Mouse (Mus musculus) limb, embryonic 14.5 days (tissue): ENCODE data around the gene Slc25a21. TPM values are rescaled to one million over a fixed set of nuclear protein-coding genes. Genes with fewer than 3 reads are reported as not detected.

Experiments
- ATAC-seq: fragments of 200-750 bp; cut with Nextera tagmentation; 2 replicates; pipeline ENCODE4 v1.8.0; 2017; ENCODE audit warnings: low read depth, moderate number of reproducible peaks, moderate TSS enrichment; ENCODE audit not compliant: low FRiP score
- DNase-seq: peaks from one replicate; pipeline ENCODE4 v3.0.0-alpha.2; 2015; ENCODE audit warnings: low spot score
- H3K27ac ChIP-seq: fragments of 300-500 bp; sonication (generic); replicated peaks from 2 replicates; pipeline ENCODE4 v1.5.1; 2014; ENCODE audit warnings: low read depth, mild to moderate bottlenecking, low read length, moderate library complexity, mixed read lengths
- H3K27me3 ChIP-seq: fragments of 300-500 bp; sonication (generic); 2 replicates; pipeline ENCODE4 v1.6.1; 2014; ENCODE audit warnings: low read length, mixed read lengths; ENCODE audit not compliant: control insufficient read depth, insufficient read depth
- H3K36me3 ChIP-seq: fragments of 300-500 bp; sonication (generic); 2 replicates; pipeline ENCODE4 v1.6.1; 2014; ENCODE audit warnings: mild to moderate bottlenecking, low read length, moderate library complexity, mixed read lengths; ENCODE audit not compliant: control insufficient read depth, insufficient read depth
- H3K4me1 ChIP-seq: fragments of 300-500 bp; sonication (generic); 2 replicates; pipeline ENCODE4 v1.6.1; 2014; ENCODE audit warnings: antibody characterized with exemption, low read length, mixed read lengths; ENCODE audit not compliant: control insufficient read depth, insufficient read depth
- H3K4me2 ChIP-seq: fragments of 300-500 bp; sonication (generic); replicated peaks from 2 replicates; pipeline ENCODE4 v1.6.1; 2014; ENCODE audit warnings: low read depth, mild to moderate bottlenecking, low read length, moderate library complexity; ENCODE audit not compliant: severe bottlenecking
- H3K4me3 ChIP-seq: fragments of 300-500 bp; sonication (generic); replicated peaks from 2 replicates; pipeline ENCODE4 v1.5.1; 2014; ENCODE audit warnings: low read length
- H3K9ac ChIP-seq: fragments of 300-500 bp; sonication (generic); 2 replicates; pipeline ENCODE4 v1.6.1; 2014; ENCODE audit warnings: mild to moderate bottlenecking, low read depth, low read length, moderate library complexity; ENCODE audit not compliant: severe bottlenecking
- H3K9me3 ChIP-seq: fragments of 300-500 bp; sonication (generic); 2 replicates; pipeline ENCODE4 v1.6.1; 2016; ENCODE audit warnings: low read length; ENCODE audit not compliant: control insufficient read depth
- POLR2A ChIP-seq: fragments of 200-500 bp; IDR thresholded peaks from 2 replicates; pipeline ENCODE4 v1.8.0; 2012; ENCODE audit warnings: inconsistent platforms, mild to moderate bottlenecking, moderate library complexity, borderline replicate concordance; ENCODE audit not compliant: insufficient read depth, insufficient read length; ENCODE audit errors: extremely low read depth
- WGBS: fragments of 180-500 bp; shearing (Covaris S2); extraction: QIAGEN DNeasy Blood & Tissue Kit; methylation state at CpG from one replicate; pipeline ENCODE4 v1.1.7; 2014; 5-methylcytosine and 5-hydroxymethylcytosine counted together
- polyA plus RNA-seq, 2 experiments: library from polyadenylated mRNA; depleted of rRNA in 1 of 2; stranded (reverse) in 1 of 2; unstranded in 1 of 2; fragments of >200 nt; fragmentation: Nextera tagmentation in 1 of 2; extraction: Ambion mirVana in 1 of 2; gene quantifications; 2 replicates each; pipeline versions ENCODE4 v1.2.1 to v1.2.3; 2012 to 2014

Gene Slc25a21
- polyA plus RNA-seq, 2 experiments: 0.24 to 0.45 TPM

DNA sequence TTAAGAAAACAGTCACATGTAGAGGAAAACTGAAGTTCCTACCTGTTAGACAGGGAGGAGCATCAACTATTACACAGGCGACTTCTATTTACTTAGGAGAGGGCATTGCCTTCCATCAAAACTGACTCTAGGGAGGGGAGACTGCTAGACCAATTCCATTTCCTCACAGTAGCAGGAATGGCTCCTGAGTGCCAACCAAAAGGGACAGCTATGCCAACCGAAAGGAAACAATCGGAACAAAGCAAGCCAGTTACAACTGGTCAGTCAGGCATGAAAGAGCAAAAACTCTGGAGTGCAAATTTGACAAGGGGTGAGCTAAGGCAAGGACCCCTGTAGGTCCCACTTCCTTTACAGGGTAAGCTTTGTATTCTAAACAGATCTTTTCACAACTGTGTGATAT is 319.5 kb downstream of the Slc25a21 start:
- Histone ChIP-seq H3K4me2 (no peak overlapping the region), H3K36me3 (no peaks in the 10 kb centered on the region), H3K27ac (no peak overlapping the region), H3K9me3 (no peaks in the 10 kb centered on the region), H3K4me1 (peaks cover 9% of the 10 kb centered on the region), H3K4me3 (no peak overlapping the region), H3K27me3 (no peaks in the 10 kb centered on the region), H3K9ac (no peak overlapping the region)
- no peak for TF ChIP-seq POLR2A
- DNase-seq (no peak), ATAC-seq (no peak)
- WGBS: 73% methylated on average over 3 of the region's 3 CpGs

DNA sequence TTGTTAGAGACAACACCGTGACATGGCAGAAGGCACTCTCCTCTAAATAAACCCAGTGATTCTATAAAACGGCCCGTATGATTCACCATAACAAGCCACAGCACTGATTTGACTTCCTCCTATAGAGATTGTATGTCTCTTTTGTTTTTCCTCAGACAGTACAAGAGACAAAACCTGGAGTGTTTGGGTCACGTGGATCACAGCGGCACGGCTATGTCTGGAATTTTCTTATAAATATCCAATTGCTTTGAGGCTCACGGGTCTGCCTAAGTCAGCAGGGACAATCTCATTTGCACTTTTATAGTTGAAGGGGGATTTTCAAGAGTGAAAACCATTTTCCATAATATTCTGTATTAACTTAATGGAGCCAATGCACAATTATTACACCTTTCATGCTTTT is 320.7 kb downstream of the Slc25a21 start:
- WGBS: 25% methylated on average over 7 of the region's 7 CpGs
- Histone ChIP-seq H3K4me1 (peaks cover 9% of the 10 kb centered on the region), H3K4me3 (no peak overlapping the region), H3K9ac (no peak overlapping the region), H3K4me2 (peak overlapping the region; percentile 15), H3K27ac (no peak overlapping the region), H3K9me3 (no peaks in the 10 kb centered on the region), H3K27me3 (no peaks in the 10 kb centered on the region), H3K36me3 (no peaks in the 10 kb centered on the region)
- peak; percentile 71 for ATAC-seq
- no peak for DNase-seq
- TF ChIP-seq POLR2A: no peak

DNA sequence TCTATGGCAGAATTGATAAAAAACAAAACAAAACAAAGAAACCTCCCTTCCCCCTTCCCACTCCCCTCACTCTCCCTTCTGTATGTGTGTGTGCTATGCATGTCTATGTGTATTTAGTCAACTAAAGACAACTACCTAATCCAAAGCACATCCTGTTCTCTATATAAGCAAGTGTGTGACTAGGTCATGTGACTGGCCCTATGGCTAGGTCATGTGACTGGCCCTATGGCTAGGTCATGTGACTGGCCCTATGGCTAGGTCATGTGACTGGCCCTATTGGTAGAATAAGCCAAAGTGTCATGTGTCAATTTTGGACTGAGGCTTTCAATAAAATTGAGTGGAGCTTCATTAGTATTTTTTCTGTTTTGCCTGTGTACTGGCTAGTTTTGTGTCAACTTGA is 324.1 kb downstream of the Slc25a21 start:
- ATAC-seq: no peak
- no peak for DNase-seq
- peaks cover 9% of the 10 kb centered on the region for H3K4me1 ChIP-seq
- H3K27me3 ChIP-seq: no peaks in the 10 kb centered on the region
- H3K9ac ChIP-seq: no peak overlapping the region
- no peak overlapping the region for H3K4me2 ChIP-seq
- TF ChIP-seq POLR2A: no peak
- H3K9me3 ChIP-seq: no peaks in the 10 kb centered on the region
- no peak overlapping the region for H3K27ac ChIP-seq
- H3K36me3 ChIP-seq: no peaks in the 10 kb centered on the region
- no peak overlapping the region for H3K4me3 ChIP-seq

DNA sequence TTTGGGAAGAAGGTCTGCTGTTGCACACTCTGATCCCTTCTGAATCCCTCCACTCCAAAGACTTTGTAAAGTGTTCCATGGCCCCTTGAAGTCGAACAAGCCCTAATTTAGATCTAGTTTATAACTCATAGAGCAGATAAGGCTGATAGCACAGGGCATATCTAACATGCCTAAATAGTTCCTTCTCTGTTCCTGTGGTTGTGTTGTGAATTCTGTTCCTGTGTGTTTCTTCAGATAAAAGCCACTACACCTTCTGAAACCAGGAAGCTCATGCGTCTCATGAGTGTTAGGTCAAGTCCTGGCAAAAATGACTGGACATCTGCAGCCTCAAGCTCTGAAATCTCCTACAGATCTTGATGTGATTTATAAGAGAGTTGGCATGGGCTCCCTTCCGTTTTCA is 326.7 kb downstream of the Slc25a21 start:
- Histone ChIP-seq H3K27me3 (no peaks in the 10 kb centered on the region), H3K9me3 (no peaks in the 10 kb centered on the region), H3K4me3 (no peak overlapping the region), H3K9ac (no peak overlapping the region), H3K27ac (no peak overlapping the region), H3K36me3 (no peaks in the 10 kb centered on the region), H3K4me2 (no peak overlapping the region), H3K4me1 (0 out of 2 replicates have a peak, but pooled peaks cover 3% of the 10 kb centered on the region)
- no peak for TF ChIP-seq POLR2A
- 75% methylated on average over 3 of the region's 3 CpGs for WGBS
- ATAC-seq: no peak
- DNase-seq: no peak

DNA sequence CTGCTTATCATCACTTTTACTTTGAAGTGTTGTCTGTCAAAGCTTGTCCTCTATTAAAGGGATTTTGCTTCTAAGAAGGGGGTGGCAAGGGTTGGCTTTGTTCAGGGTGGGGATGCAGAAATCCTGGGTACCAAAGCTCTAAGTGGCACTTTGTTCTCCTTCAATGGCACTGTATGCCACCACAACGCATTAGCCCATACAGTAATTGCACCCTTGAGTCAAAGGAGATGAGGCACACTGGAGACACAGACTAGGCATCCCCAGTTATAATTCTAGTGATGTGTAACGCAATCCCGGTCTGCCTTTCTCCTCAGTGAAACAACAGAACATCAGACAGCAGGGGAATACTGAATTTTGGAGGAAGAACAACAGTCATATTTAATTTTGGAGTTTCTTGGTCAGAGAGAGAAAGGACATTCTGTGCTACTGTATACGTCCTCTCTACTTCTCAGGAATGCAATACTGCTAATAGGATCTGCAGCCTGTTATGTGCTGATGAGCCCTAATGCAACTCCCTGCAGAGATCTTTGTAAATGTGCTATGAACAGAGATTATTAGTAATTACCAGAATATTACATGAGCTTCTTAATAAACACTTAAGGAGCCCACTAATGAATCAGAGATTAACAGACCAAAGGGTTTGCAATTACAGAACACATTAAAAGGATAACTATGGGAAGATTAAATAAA is 333.3 kb downstream of the Slc25a21 start:
- H3K36me3 ChIP-seq: no peaks in the 10 kb centered on the region
- H3K27me3 ChIP-seq: no peaks in the 10 kb centered on the region
- ATAC-seq (no peak), DNase-seq (no peak)
- no peak overlapping the region for H3K4me3 ChIP-seq
- H3K4me1 ChIP-seq: 0 out of 2 replicates have a peak, but pooled peaks cover 7% of the 10 kb centered on the region
- H3K9me3 ChIP-seq: no peaks in the 10 kb centered on the region
- 76% methylated on average over 4 of the region's 4 CpGs for WGBS
- H3K4me2 ChIP-seq: no peak overlapping the region
- TF ChIP-seq POLR2A: no peak
- H3K27ac ChIP-seq: no peak overlapping the region
- H3K9ac ChIP-seq: no peak overlapping the region
